In the genomic region with DNA sequence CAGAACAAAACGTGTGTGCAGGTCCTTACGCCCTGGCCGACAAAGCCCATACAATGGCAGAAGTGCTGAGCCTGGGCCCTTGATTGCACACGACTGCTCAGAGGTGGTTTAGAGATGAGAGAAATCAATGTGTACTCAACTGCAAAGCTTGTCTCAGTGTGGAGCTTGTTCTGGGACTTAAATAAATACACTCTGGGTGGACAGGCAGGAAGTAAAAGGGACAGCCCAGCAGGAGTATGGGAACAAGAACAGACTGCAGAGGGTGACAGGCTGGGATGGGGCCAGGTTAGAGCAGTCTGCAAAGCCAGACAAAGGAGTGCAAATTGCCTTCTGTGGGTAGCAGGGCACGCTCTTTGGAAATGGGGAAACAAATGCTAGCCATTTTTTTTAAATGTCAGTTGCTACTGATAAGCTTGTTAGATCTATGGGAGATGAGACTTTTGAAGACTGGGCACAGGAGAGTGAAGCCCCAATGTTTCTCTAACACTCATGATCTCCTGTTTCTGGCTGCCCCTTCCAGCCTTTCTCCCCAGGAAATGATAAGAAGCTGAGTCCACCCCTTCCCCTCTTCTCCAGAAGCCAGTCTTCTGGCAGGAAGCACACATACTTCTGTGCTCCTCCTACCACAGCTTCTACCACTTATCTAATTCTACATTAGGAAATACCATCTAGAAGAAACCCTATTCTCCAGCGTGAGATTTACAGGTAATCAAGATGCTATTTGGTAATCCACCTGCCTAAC, we compare ENCODE assay signal across 14 mouse cellular contexts.
DNase-seq lines count a peak whose midpoint lies in the region; ATAC-seq and TF ChIP-seq lines count a peak whose summit lies in the region.
"Had no signal": no experiment of that assay in that cellular context is flagged by ENCODE, and none has a peak within 500 bp of the region (broad histone marks: within the 10 kb centered on the region; RNA-seq: fewer than 3 reads in every experiment).

No protein-coding gene starts in this region.

- H3K27ac ChIP-seq in hindbrain, embryonic 15.5 days (replicated peaks), result no peak overlapping the region
- no peak overlapping the region for H3K27ac ChIP-seq in hindbrain, embryonic 11.5 days (ENCODE audit: low read depth, low read length)
- no peak overlapping the region for H3K27ac ChIP-seq in MEL (ENCODE audit: control insufficient read depth, low read depth, low read length)
- H3K27ac ChIP-seq: layer of hippocampus, adult 2 months; limb, embryonic 13.5 days had no signal

- no peaks in the 10 kb centered on the region for H3K79me2 ChIP-seq in MEL (ENCODE audit: control insufficient read depth, insufficient read depth, low read length, poor library complexity)

- no peak for TF ChIP-seq CTCF in MEL (IDR thresholded peaks at IDR 0.05 in 2 of 3, conservative IDR thresholded peaks at IDR 0.05 in 1 of 3; ENCODE audit: control insufficient read depth in 1 of 3, insufficient read depth in 1 of 3, low read depth in 2 of 3, low read length in 3 of 3, poor library complexity in 1 of 3, severe bottlenecking in 1 of 3)

- no peak overlapping the region for H3K4me2 ChIP-seq in hindbrain, embryonic 15.5 days
- H3K4me2 ChIP-seq in hindbrain, embryonic 11.5 days (replicated peaks; ENCODE audit: low read depth, low read length), result no peak overlapping the region
- H3K4me2 ChIP-seq: limb, embryonic 13.5 days had no signal

- TF ChIP-seq RAD21 in MEL (IDR thresholded peaks at IDR 0.05; ENCODE audit: low read depth, low read length), result no peak

- peaks cover 11% of the 10 kb centered on the region for H3K4me1 ChIP-seq in hindbrain, embryonic 15.5 days (replicated peaks)
- H3K4me1 ChIP-seq in hindbrain, embryonic 11.5 days (replicated peaks; ENCODE audit: control insufficient read depth, insufficient read depth, low read length), result no peaks in the 10 kb centered on the region
- peaks cover 0 to 3% of the 10 kb centered on the region in 2 experiments; a peak in 1 of 4 replicates for H3K4me1 ChIP-seq in MEL (ENCODE audit: control insufficient read depth in 1 of 2, insufficient read depth in 2 of 2, low read length in 2 of 2)
- H3K4me1 ChIP-seq: limb, embryonic 13.5 days had no signal

- H3K9ac ChIP-seq in hindbrain, embryonic 15.5 days, result no peak overlapping the region
- H3K9ac ChIP-seq in hindbrain, embryonic 11.5 days (ENCODE audit: low read depth, low read length), result no peak overlapping the region
- H3K9ac ChIP-seq in MEL (ENCODE audit: control insufficient read depth, low read depth, low read length, poor library complexity, severe bottlenecking), result no peak overlapping the region
- H3K9ac ChIP-seq: limb, embryonic 13.5 days had no signal

- H3K9me3 ChIP-seq in hindbrain, embryonic 15.5 days, result no peaks in the 10 kb centered on the region
- no peaks in the 10 kb centered on the region for H3K9me3 ChIP-seq in hindbrain, embryonic 11.5 days (ENCODE audit: control insufficient read depth, low read length)
- H3K9me3 ChIP-seq in MEL (replicated peaks; ENCODE audit: insufficient read depth, low read length), result no peaks in the 10 kb centered on the region

- no peak overlapping the region for H3K4me3 ChIP-seq in hindbrain, embryonic 15.5 days
- no peak overlapping the region for H3K4me3 ChIP-seq in hindbrain, embryonic 11.5 days (ENCODE audit: low read depth, low read length)
- H3K4me3 ChIP-seq in MEL (ENCODE audit: control insufficient read depth in 1 of 2, insufficient read depth in 1 of 2, low read depth in 2 of 2, low read length in 2 of 2), result no peak overlapping the region
- H3K4me3 ChIP-seq: erythroblast, embryonic 14.5 days; layer of hippocampus, adult 2 months; limb, embryonic 13.5 days; megakaryocyte, embryonic 14.5 days had no signal

- 0 out of 2 replicates have a peak, but pooled peaks have one; percentile 30 for ATAC-seq in hindbrain, embryonic 15.5 days (ENCODE audit: low FRiP score, low read depth)
- ATAC-seq in hindbrain, embryonic 11.5 days (ENCODE audit: low FRiP score), result no peak
- ATAC-seq in activated CD4-positive, CD25-positive, alpha-beta regulatory T cell, adult 4 months, result no peak

- 37% methylated on average over 6 of the region's 6 CpGs for WGBS in hindbrain, embryonic 15.5 days
- WGBS in hindbrain, embryonic 11.5 days, result 52% methylated on average over 6 of the region's 6 CpGs

- no peaks in the 10 kb centered on the region for H3K36me3 ChIP-seq in hindbrain, embryonic 15.5 days
- H3K36me3 ChIP-seq in hindbrain, embryonic 11.5 days (ENCODE audit: control insufficient read depth, insufficient read depth, low read length), result no peaks in the 10 kb centered on the region
- no peaks in the 10 kb centered on the region for H3K36me3 ChIP-seq in MEL (ENCODE audit: control insufficient read depth in 1 of 2, insufficient read depth in 2 of 2, low read length in 2 of 2)
- H3K36me3 ChIP-seq: limb, embryonic 13.5 days had no signal

- no peaks in the 10 kb centered on the region for H3K27me3 ChIP-seq in hindbrain, embryonic 15.5 days
- no peaks in the 10 kb centered on the region for H3K27me3 ChIP-seq in hindbrain, embryonic 11.5 days (ENCODE audit: control insufficient read depth, insufficient read depth, low read length)
- H3K27me3 ChIP-seq in MEL (ENCODE audit: control insufficient read depth in 1 of 2, insufficient read depth in 2 of 2, low read length in 2 of 2), result peaks cover 0 to 1% of the 10 kb centered on the region in 2 experiments; a peak in 2 of 4 replicates

- TF ChIP-seq POLR2A in MEL (IDR thresholded peaks at IDR 0.05; ENCODE audit: control insufficient read depth in 1 of 2, insufficient read depth in 1 of 2, low read depth in 1 of 2, low read length in 2 of 2, poor library complexity in 1 of 2), result no peak

- no peak for TF ChIP-seq EP300 in MEL (IDR thresholded peaks at IDR 0.05; ENCODE audit: low read depth in 1 of 2, low read length in 2 of 2)

- DNase-seq in embryo, embryonic 10.5 days (ENCODE audit: low spot score), result peak; percentile 5
- DNase-seq in embryo, embryonic 11 days, result no peak
- no peak for DNase-seq in hindbrain, embryonic 11.5 days (ENCODE audit: low spot score)
- DNase-seq in MEL (ENCODE audit: low read depth, low spot score), result peak; percentile 15
- peak; percentile 49 to 51 for DNase-seq in cerebellum, postnatal 14 days
- no peak for DNase-seq in layer of hippocampus, adult 11-12 months (ENCODE audit: low spot score)
- DNase-seq: kidney, adult 2 months; thymus, postnatal 14 days had no signal

TF ChIP-seq in MEL, 35 proteins besides CTCF, POLR2A, EP300 and RAD21:
- TF ChIP-seq ZNF384 (IDR thresholded peaks at IDR 0.05; ENCODE audit: low read depth, low read length), result peak; percentile 61
- no peak for TF ChIP-seq BHLHE40 (IDR thresholded peaks at IDR 0.05; ENCODE audit: borderline replicate concordance, low read depth, low read length)
- no peak for TF ChIP-seq USF1 (IDR thresholded peaks at IDR 0.05; ENCODE audit: low read depth, low read length)
- TF ChIP-seq MYC (IDR thresholded peaks at IDR 0.05; ENCODE audit: low read depth, low read length), result no peak
- TF ChIP-seq CHD1 (IDR thresholded peaks at IDR 0.05; ENCODE audit: low read depth, low read length), result no peak
- no peak for TF ChIP-seq USF2 (IDR thresholded peaks at IDR 0.05; ENCODE audit: borderline replicate concordance in 1 of 2, insufficient read depth in 1 of 2, low read depth in 1 of 2, low read length in 2 of 2)
- no peak for TF ChIP-seq GABPA (IDR thresholded peaks at IDR 0.05; ENCODE audit: low read depth, low read length)
- no peak for TF ChIP-seq TAL1 (IDR thresholded peaks at IDR 0.05; ENCODE audit: low read length)

Comparison
In these comparisons a context has a peak if more than half of its experiments do, and no peak if none do; other contexts are left out.
1. DNase-seq: peak in embryo, embryonic 10.5 days (single experiment), MEL (single experiment) and cerebellum, postnatal 14 days (2 of 2); none in embryo, embryonic 11 days (single experiment), hindbrain, embryonic 11.5 days (single experiment) and layer of hippocampus, adult 11-12 months (single experiment).